Mouse (Mus musculus): ENCODE data around the gene Commd7.

DNA sequence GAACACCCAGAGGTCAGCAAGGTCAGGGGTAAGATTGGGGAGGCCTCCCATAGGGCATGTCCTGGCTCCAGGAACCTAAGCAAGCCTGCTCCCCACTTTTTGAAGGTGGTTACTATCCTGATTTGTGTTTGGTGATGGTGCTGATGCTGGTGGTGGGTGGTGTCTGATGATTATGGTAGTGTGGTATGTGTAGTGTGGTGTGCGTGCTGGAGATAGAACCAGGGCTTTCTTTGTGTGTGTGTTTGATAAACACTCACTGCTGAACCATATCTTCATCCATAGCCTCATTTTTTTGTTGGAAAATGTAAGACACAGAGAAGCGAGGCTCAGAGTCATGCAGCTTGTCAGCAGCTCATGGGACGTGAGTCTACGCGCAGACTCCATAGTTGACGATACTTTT, 64.0 kb downstream of the Commd7 start:
- TF ChIP-seq POLR2A (IDR thresholded peaks at IDR 0.05; ENCODE audit: low read depth, low read length) (no peak), CTCF (IDR thresholded peaks at IDR 0.05; ENCODE audit: extremely low read depth, insufficient read depth, insufficient read length, insufficient replicate concordance) (no peak)

Measured in spleen, adult 2 months (tissue).